Mouse (Mus musculus) monocyte, adult 5-6 weeks (primary cell): ENCODE measurements around the gene Vps16. TPM values are rescaled to one million over a fixed set of nuclear protein-coding genes. Genes with fewer than 3 reads are reported as not detected.
A peak's percentile ranks its signal among the peaks of the same experiment; 100 is the strongest.

Experiments
- ATAC-seq: fragments of 153-309, 156-312 bp; replicated peaks from 2 replicates; pipeline ENCODE4 v1.8.0; 2017; ENCODE audit warnings: mild to moderate bottlenecking; ENCODE audit not compliant: low TSS enrichment, insufficient number of reproducible peaks, severe bottlenecking, poor library complexity, low FRiP score
- total RNA-seq: library from RNA; stranded (forward); fragments of 200-1000, 200-491, 200-594 nt; gene quantifications from 3 replicates; pipeline ENCODE4 v1.2.3, GENCODE M21; 2017

The Vps16 gene
- total RNA-seq, 1 experiment from 2014 or later = 199 TPM

DNA sequence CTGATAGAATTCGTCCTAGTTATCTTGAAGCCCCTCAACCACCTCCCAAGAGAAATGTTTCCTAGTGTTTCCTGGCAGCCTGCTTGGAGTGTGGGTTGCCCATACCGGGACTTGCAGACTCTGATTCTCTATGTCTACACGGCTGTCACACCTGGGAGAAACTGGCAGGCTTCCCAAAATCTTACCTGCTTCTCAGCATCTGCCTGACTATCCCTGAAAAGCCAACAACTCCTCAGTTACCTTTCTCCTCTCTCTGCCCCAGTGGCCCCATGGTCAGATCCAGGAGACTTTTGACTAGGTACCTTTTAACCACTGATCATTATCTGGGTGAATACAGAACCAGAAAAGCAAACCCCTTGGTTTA lies 27.6 kb downstream of the Vps16 start:
- ATAC-seq = no peak

DNA sequence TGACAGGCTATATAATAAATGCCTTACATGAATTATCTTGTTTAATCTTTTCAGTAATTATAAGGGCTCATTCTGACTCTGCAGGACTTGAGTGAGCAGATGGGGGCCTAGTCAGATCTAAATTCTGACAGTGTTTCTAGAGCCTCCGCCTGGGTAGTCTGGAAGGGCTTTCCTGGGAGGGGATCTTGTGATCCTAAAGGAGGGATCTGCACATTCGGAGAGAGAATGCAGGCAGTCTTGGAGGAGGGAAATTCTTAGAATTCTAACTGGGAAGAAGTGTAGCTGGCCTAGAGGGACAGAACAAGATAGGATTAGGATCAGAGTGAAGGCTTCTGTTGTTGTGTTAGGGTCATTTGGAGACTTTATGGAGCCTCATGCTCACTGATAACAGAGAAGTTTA lies 28.1 kb downstream of the Vps16 start:
- ATAC-seq = no peak

DNA sequence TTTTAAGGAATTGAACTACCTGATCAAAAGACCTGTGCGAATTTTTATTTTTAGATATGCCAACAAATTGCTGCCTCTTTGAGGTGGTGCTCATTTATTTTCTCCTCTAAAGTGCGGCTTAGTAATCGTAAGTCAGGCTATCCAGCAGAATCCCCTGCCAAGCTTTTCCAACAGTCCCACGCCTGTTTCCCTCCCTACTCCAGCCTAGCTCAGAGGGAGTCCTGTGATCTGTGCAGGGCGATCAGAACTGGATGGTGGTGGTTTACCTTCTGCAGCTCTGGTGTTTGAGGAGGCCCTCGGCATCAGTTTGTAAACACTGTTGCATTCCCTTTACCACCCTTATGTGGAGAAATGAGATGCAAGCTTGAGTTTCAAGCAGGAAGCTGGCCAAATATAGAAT lies 29.3 kb downstream of the Vps16 start:
- no peak for ATAC-seq

DNA sequence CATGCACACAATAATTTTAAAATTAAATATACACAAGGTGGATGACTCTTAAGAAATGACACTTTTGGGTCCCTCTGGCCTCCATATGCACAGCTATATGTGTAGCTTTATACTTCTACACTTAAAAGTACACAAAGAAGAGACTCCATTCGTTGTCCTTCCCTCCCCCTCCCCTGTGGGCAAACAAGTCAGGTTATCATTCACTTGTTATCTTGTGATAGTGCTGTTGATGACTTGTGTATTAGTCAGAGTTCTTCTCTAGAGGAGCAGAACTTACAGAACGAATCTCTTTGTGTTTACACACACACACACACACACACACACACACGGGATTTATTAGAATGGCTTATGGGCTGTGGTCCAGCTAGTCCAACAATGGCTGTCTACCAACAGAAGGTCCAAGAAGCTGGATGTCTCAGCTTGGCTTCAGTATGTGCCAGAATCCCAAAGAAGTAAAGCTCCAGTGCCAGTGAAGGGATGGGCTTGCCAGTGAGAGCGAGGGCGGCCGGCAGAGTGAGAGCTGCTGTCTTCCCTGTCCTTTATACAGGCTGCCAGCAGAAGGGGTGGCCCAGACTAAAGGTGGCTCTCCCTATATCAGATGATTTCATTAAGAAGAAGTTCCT lies 30.7 kb downstream of the Vps16 start:
- no peak for ATAC-seq

DNA sequence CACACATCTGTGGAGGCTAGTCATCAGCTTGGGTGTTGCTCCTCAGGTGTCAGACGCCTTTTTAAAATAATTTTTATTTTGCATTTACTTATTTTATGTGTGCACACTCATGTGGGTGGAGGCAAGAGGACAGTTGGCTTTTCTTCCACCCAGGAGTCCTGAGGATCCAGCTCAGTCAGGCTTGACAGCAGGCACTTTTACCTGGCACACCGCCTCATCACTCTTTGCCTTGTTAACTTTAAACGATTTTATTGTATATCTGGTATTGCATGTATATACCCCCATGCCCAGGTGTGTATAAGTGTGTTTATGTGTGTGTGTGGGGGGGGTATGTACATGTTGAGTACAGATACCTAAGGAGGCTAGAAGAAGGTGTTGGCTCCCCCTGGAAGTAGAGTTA lies 33.7 kb downstream of the Vps16 start:
- no peak for ATAC-seq

DNA sequence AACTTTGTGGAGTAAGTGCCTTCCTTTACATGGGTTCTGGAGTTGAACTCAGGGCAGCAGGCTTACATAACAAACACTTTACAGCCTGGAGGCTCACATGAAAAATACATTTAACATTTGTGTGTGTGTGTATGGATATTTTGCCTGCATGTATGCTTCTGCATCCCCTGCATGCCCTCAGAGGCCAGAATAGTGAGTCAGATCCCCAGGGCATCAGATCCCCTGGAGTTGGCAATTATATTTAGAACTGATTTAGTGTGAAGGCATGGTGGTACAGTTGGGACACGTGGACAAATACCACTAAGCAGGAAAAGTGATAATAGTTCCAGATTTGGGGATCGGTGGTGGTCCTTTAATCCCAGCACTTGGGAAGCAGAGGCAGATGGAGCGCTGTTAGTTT lies 35.4 kb downstream of the Vps16 start:
- no peak for ATAC-seq

DNA sequence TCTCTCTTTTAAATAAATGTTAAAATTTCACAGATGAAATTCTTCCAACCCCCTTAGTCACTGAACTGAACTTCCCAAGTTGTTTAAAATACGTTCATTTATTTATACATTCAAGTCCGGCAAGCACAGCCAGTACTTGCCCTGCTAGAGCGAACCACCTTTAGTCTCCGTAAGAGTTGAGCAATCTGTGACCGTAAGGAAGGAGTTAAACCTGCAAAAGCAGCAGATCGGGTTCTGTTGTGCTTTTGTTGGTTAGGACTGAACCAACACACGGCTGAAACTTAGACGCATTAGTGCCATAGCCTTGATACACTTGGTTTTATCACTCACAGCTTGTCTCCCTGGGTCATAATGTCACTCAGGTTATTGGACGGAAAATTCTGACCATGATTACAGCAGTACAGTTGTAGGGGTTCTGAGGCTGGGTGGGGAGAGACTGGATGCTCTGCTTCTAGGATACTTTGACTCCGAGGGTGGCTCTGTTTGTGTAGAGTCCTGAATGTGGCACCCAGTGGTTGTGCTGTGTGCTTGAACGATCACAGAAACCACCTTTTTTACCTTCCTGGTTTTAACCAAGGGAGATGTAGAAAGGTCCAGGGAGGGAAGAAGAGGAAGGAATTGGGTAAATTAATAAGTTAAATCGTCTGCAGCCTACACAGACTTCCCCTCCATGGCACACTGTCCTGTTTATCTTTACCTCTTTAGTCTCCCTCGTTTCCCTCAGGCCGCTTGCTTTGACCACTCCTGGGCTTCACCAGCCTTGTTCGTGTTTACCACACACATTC lies 37.3 kb downstream of the Vps16 start:
- ATAC-seq = no peak

DNA sequence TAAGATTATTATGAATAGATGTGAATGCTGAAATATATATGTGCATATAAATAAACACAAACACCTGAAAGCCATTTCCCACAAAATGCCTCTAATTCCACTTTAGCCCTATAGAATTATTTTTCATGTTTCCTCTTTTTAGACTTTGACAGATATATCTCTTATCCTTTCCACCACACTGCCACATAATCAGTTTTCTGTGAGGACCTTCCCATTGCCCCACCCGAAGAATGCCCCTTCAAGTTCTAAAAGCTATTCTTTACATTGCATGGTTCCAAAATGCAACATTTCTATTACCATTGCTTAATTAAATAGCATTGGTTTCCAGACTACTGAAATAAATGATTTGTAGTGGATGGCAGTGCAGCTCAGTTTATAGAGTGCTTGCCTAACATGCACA lies 42.3 kb downstream of the Vps16 start:
- ATAC-seq = no peak

DNA sequence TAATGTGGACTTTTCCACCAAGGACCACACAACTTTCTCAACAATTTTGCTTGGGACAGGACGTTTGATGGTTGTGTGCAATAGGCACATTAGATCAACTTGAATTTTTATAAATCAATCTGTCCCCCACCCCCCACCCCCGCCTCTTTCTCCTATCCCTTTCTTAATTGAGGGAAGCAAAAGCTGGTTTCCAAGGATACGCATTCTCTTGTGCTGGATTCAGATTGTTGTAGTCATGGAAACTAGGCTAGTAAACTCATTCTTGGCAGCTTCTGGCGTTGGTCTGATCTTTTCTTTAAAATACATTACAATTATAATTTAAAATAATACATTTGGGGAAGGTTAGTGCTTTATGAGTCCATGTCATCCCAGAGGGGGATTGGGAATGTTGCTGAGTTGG lies 45.2 kb downstream of the Vps16 start:
- ATAC-seq = no peak

DNA sequence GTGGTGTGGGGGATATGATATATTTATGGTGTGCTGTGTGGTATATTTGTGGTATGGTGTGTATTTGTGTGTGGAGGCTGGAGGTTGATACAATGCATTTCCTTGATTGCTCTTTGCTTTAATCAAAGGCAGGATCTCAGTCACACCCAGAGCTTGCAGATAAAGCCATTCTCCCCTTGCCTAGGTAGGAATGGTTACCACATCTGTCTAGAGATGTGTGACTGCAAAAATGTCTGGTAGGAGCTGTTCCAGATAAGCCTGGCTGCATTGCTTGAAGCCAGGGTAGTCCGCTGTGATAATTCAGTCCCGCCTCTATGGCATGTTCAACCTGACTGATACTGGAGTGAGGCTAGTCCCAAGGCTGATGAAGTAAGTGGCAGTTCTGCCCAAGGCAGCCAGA lies 45.8 kb downstream of the Vps16 start:
- ATAC-seq = no peak

DNA sequence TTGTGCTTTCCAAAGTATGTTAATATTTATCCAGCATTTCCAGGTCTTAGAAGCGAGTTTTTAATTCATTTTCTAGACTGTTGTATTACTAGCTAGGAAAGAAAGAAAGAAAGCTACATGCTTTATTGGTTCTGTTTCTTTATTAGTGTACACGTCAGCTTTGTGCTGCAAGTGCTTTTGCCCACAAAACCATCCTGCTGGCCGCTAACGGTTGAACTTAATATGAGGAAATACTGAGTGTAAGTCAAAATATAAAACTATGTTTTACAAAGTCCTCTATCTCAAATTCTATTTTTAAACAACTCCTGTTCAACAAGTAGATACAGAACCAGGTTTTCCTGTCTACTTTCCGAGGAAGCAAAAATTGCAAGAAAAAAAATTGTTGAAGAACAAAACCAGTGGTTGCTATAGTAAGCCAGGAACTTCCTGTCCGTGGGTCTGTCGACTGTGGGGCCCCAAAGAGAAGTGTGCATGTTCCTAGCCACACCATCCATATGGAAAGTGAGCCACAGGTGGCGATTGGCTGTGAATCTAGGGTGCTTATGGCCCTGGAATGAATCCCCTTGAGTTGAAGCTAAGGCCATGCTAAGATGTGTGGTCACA lies 48.9 kb downstream of the Vps16 start:
- ATAC-seq = 0 out of 2 replicates have a peak, but pooled peaks have one; percentile 35

DNA sequence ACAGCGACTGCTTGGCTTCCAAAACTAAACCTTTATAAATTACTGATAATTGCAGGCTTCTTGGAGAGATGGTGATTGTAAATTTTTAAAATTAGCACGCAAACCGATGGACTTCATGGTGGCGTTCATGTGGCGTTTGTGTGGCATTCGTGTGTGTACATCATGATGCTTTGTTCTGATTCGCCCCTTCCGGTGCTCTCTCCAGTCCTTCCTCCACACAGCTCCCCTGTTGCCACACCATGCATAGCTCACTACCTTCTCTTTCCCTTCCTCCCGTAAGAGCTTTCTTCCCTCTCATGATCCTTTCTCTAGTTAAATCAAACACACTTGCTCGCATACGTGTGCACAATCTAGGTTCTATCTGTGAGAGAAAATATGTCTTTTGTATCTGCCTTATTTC lies 51.6 kb downstream of the Vps16 start:
- peak; percentile 53; the same call in 1 of the 2 replicates for ATAC-seq

DNA sequence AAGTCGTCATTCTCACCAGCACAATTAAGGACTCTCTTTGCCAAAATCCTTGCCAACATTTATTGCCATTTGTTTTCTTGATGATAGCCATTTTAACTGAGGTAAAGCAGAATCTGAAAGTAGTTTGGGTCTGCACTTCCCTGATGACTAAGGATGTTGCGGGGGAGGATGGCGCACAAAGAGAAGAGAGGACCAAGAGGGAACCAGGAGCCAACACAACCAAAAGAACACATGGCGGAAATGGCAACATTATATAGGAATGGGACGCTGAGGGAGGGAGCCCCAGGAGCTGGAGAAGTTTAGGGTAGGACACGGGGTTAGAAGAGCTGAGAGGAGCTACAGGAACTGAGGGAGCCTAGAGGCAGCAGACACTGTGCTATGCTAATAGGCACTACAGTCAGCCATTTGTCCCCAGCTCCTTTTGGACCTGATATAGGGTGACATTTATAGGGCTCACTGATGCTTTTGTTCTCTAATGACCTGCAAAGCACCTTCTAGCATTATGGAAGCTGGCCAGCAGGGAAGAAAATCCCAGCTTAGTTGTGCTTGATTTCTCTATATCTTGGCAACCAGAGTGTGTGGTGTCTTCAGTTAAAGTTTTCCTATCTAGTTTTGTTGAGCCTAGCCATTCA lies 52.6 kb downstream of the Vps16 start:
- no peak for ATAC-seq

DNA sequence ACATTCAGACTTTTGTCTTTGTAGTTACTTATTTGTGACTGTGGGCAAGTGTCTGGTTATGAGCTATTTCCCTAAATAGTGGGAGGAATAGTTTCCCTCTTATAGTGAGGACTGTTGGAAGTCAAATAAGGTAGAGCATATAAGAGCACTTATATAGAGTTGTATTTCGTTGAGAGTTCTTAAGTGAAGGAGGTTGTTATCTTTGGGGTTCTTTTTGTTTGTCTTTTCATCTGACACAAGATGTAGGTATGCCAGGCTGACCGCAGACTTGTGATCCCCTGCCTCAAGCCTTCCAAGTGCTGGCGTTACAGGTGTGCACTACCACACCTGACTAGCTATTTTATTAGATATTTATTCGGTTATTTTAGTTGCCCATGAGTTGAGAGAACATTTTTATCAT lies 58.0 kb downstream of the Vps16 start:
- ATAC-seq = no peak

DNA sequence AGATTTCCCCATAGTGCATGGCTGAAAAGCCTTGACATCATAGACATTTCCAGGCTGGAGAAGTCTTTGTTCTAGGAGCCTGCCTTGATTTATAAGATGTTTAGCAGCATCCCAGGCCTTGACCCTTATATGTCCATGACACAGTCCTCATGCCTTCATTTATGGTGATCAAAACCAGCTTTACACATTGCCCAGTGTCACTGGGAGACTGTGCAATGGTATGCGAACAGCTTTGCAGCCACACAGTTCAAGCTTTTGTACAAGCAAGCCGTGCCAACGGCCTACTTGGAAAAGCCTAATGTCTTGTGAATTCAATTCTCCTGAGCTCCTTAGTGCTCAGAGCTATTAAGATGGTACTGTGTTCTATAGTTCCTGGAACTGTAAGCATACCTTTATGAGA lies 58.6 kb downstream of the Vps16 start:
- no peak for ATAC-seq

DNA sequence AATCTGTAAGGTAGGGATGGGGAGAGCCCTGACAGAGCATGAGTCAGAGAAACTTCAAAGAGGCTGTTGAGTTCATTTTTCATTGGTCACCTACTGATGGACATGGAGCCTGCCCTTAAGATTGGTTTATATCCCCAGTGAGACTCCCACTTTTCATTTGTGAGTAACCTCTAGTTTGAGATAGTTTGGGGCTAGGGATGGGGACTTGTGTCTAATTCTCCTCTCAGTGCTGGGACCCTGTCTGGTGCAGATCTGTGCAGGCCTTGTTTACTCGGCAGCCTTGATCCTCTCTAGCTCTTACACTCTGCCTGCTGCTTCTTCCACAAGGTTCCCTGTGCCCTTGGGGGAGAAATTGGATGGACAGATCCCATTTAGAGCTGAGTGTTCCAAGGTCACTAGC lies 60.1 kb downstream of the Vps16 start:
- no peak for ATAC-seq

DNA sequence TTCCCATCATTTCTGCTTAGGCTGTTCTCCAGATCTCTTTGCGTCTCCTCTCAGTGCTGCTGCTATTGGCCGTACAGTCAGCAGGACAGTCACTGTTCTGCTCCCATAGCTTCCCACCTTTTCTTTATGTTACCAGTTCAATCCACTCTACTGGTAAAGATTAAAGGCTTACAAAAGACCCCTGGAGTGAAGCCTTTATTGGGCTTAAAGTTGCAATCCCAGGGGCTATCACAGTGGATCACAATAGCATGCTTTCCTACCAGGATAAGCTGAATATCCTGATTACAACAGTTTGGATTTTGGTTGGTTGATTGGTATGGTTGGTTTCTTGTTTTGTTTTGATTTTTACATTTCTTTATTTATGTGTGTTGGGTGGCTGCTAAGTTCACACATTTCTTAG lies 63.9 kb downstream of the Vps16 start:
- no peak for ATAC-seq

DNA sequence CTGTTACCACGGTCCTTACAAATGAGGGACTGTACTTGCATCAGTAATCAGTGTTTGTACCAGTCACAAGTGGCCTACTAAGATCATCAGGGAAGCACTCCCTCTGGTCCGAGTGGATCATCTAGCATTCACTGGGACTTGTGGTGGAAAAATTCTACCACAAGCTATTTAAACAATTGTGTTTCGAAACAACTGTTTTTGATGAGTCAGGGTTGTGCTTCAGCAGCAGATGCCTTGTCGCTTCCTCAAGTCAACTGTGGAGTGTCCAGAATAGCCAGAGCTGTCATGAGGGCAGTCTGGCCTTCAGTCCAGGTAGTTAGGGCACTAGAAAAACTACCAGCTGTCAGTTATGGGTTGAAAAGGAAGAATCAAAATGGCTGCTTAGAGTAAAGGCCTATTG lies 64.5 kb downstream of the Vps16 start:
- peak; percentile 55; the same call in 1 of the 2 replicates for ATAC-seq

DNA sequence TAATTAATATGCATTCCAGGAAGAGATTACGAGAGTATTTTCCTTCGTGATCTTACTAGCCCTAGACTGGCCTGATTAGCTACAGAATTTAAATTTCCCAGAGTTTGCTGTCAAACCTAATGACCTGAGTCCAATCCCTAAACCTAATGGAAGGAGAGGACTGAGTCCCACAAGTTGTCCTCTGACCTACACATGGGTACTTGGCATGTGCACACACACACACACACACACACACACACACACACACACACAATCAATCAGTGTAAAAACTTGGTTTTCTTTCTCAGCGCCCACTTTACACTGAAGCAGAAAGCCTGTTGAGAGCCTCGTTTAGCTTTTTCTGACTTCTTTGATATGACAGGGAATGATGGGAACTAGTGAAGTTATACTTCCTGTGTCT lies 67.0 kb downstream of the Vps16 start:
- no peak for ATAC-seq

DNA sequence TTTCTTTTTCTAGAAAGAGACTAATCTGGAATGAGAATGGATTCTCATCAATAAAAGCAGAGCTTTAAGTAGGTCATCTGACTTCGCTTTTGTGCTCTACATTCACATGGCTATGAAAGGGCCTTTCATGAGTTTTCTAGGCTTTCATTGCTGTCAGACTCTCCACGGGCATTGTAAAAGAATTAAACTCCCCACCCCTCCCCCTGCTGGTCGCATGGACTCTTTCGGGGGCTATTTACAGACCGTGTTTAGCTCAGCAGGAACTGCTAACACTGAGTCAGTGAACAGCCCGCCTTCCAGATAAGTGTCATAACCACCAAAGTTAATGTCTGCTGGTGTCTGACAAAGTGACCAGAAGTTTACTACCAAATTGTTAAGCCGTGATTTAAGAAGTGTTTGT lies 67.4 kb downstream of the Vps16 start:
- no peak for ATAC-seq
